Mouse (Mus musculus) ES-E14 (cell line): ENCODE results near the gene Plce1. TPM values are rescaled to one million over a fixed set of nuclear protein-coding genes. Genes with fewer than 3 reads are reported as not detected.

Experiments
- DNase-seq: peaks from one replicate; pipeline ENCODE4 v3.0.0-alpha.2; 2013; ENCODE audit warnings: low read depth, low spot score
- H3K27ac ChIP-seq: 2 replicates; pipeline ENCODE4 v1.5.1; 2012; ENCODE audit warnings: low read depth, mild to moderate bottlenecking, low read length, moderate library complexity, mixed read lengths; ENCODE audit not compliant: poor library complexity, insufficient read depth, severe bottlenecking
- H3K36me3 ChIP-seq: 2 replicates; pipeline ENCODE4 v1.6.1; 2012; ENCODE audit warnings: mild to moderate bottlenecking, low read length, moderate library complexity, mixed read lengths; ENCODE audit not compliant: control insufficient read depth, poor library complexity, insufficient read depth, severe bottlenecking
- H3K4me1 ChIP-seq, 2 experiments: fragments of 150-350 bp in 1 of 2; sonication (generic) in 1 of 2; 2 replicates each; pipeline ENCODE4 v1.6.1; 2012; ENCODE audit warnings: low read length in 2 of 2, mild to moderate bottlenecking in 1 of 2, mixed read lengths in 1 of 2; ENCODE audit not compliant: control insufficient read depth in 2 of 2, insufficient read depth in 2 of 2, poor library complexity in 1 of 2
- H3K4me3 ChIP-seq, 2 experiments: fragments of 150-350 bp in 1 of 2; sonication (generic) in 1 of 2; 2 replicates each; pipeline ENCODE4 v1.5.1; 2012; ENCODE audit warnings: low read length in 2 of 2, low read depth in 1 of 2, mild to moderate bottlenecking in 1 of 2, mixed read lengths in 1 of 2; ENCODE audit not compliant: insufficient read depth in 1 of 2, poor library complexity in 1 of 2, severe bottlenecking in 1 of 2
- H3K9ac ChIP-seq: 2 replicates; pipeline ENCODE4 v1.6.1; 2012; ENCODE audit warnings: low read depth, mild to moderate bottlenecking, low read length, mixed read lengths; ENCODE audit not compliant: poor library complexity, insufficient read depth, severe bottlenecking
- H3K9me3 ChIP-seq: fragments of 150-350 bp; sonication (generic); 2 replicates; pipeline ENCODE4 v1.6.1; 2012; ENCODE audit warnings: low read depth, mild to moderate bottlenecking, low read length; ENCODE audit not compliant: control insufficient read depth, insufficient read depth
- CHD2 ChIP-seq: IDR thresholded peaks from 2 replicates; pipeline ENCODE4 v1.6.1; 2014; ENCODE audit warnings: mild to moderate bottlenecking, low read depth, low read length, inconsistent platforms
- HCFC1 ChIP-seq: IDR thresholded peaks from 2 replicates; pipeline ENCODE4 v1.6.1; 2012; ENCODE audit warnings: low read length, inconsistent platforms, borderline replicate concordance; ENCODE audit not compliant: insufficient read depth
- MAFK ChIP-seq: IDR thresholded peaks from 2 replicates; pipeline ENCODE4 v1.6.1; 2014; ENCODE audit warnings: mild to moderate bottlenecking, low read depth, low read length, inconsistent platforms; ENCODE audit not compliant: insufficient read depth
- ZC3H11A ChIP-seq: IDR thresholded peaks from 2 replicates; pipeline ENCODE4 v1.6.1; 2012; ENCODE audit warnings: low read depth, mild to moderate bottlenecking, inconsistent platforms, low read length, borderline replicate concordance
- ZNF384 ChIP-seq: IDR thresholded peaks from 2 replicates; pipeline ENCODE4 v1.6.1; 2012; ENCODE audit warnings: low read depth, low read length, inconsistent platforms
- in situ Hi-C, 2 experiments: fragments of 600-800 bp; cut with MboI; formaldehyde crosslinking; loops; one replicate each; pipeline ENCODE4 v1.15.1; 2025; ENCODE audit warnings: low sequenced_read_pairs in 2 of 2, inconsistent platforms in 1 of 2; ENCODE audit not compliant: unreplicated experiment in 2 of 2
- total RNA-seq: library from RNA; depleted of rRNA; stranded (reverse); fragments of 300-350 nt; gene quantifications from 2 replicates; pipeline ENCODE4 v1.2.3, GENCODE M21; 2012

Gene Plce1
- total RNA-seq, 1 experiment, result 2.2 TPM

GRCm38 (mm10) chr19:38706449-38706848 is 225.5 kb downstream of the Plce1 start:
- H3K4me1 ChIP-seq, result no peaks in the 10 kb centered on the region
- TF ChIP-seq CHD2 (no peak), ZC3H11A (no peak), HCFC1 (no peak), MAFK (no peak), ZNF384 (no peak)
- in situ Hi-C loops, result no loop called here

GRCm38 (mm10) chr19:38709376-38709775 is 228.5 kb downstream of the Plce1 start:
- no peak overlapping the region for H3K9ac ChIP-seq
- H3K27ac ChIP-seq, result no peak overlapping the region
- H3K36me3 ChIP-seq, result no peaks in the 10 kb centered on the region
- DNase-seq, result no peak
- TF ChIP-seq HCFC1, result no peak
- no peak for TF ChIP-seq ZNF384
- no peaks in the 10 kb centered on the region for H3K4me1 ChIP-seq
- H3K9me3 ChIP-seq, result no peaks in the 10 kb centered on the region
- in situ Hi-C loops, result no loop called here
- no peak overlapping the region for H3K4me3 ChIP-seq

More at GRCm38 (mm10) chr19:38706449-38706848, 225.5 kb downstream of the Plce1 start:
- H3K36me3 ChIP-seq, result no peaks in the 10 kb centered on the region
- no peaks in the 10 kb centered on the region for H3K9me3 ChIP-seq
- H3K4me3 ChIP-seq, result no peak overlapping the region
- H3K27ac ChIP-seq, result no peak overlapping the region
- H3K9ac ChIP-seq, result no peak overlapping the region
- DNase-seq, result no peak

- no peak for DNase-seq
- TF ChIP-seq ZNF384 (no peak), MAFK (no peak), HCFC1 (no peak), CHD2 (no peak), ZC3H11A (no peak)
- H3K4me3 ChIP-seq, result no peak overlapping the region
- H3K9me3 ChIP-seq, result no peaks in the 10 kb centered on the region
- no peaks in the 10 kb centered on the region for H3K4me1 ChIP-seq
- in situ Hi-C loops, result no loop called here
- no peak overlapping the region for H3K27ac ChIP-seq
- no peaks in the 10 kb centered on the region for H3K36me3 ChIP-seq
- no peak overlapping the region for H3K9ac ChIP-seq
Measured at GRCm38 (mm10) chr19:38721808-38722207, 240.9 kb downstream of the Plce1 start.

- no peak for TF ChIP-seq CHD2
- TF ChIP-seq ZNF384, result no peak
- TF ChIP-seq MAFK, result no peak
- no peak for TF ChIP-seq ZC3H11A
- TF ChIP-seq HCFC1, result no peak
- H3K9ac ChIP-seq, result no peak overlapping the region
- no peak for DNase-seq
- H3K4me3 ChIP-seq, result no peak overlapping the region
- H3K27ac ChIP-seq, result no peak overlapping the region
- no peaks in the 10 kb centered on the region for H3K4me1 ChIP-seq
- H3K36me3 ChIP-seq, result no peaks in the 10 kb centered on the region
- H3K9me3 ChIP-seq, result no peaks in the 10 kb centered on the region
- in situ Hi-C loops, result no loop called here
Measured at GRCm38 (mm10) chr19:38722982-38723381, 242.1 kb downstream of the Plce1 start.

GRCm38 (mm10) chr19:38723969-38724368 is 243.1 kb downstream of the Plce1 start:
- Histone ChIP-seq H3K4me3 (no peak overlapping the region), H3K9me3 (no peaks in the 10 kb centered on the region), H3K27ac (no peak overlapping the region), H3K4me1 (no peaks in the 10 kb centered on the region), H3K9ac (no peak overlapping the region), H3K36me3 (no peaks in the 10 kb centered on the region)
- DNase-seq, result no peak
- TF ChIP-seq ZNF384 (no peak), CHD2 (no peak), MAFK (no peak), ZC3H11A (no peak), HCFC1 (no peak)
- in situ Hi-C loops, result no loop called here
